1 mouse cellular context compared by ENCODE assay signal in genomic region chr6:34000644-34001043, GRCm38 (mm10).
TF ChIP-seq lines count a peak whose summit lies in the region.

No protein-coding gene starts in this region.

TF ChIP-seq in MEL, 35 proteins besides CTCF, POLR2A, EP300 and RAD21 (continued from another document):
- no peak for TF ChIP-seq BHLHE40 (IDR thresholded peaks at IDR 0.05; ENCODE audit: borderline replicate concordance, low read depth, low read length)
- no peak for TF ChIP-seq ZC3H11A (IDR thresholded peaks at IDR 0.05; ENCODE audit: low read depth, low read length)
